Mouse (Mus musculus): ENCODE measurements around the gene Wdr45.
"Not testable (repeated sequence)": the region's sequence is repeated elsewhere in the genome, so short reads cannot be mapped to it uniquely, and the experiment has no call there.

Gene Wdr45

GRCm38 (mm10) chrX:7714135-7714899, at the start of gene Wdr45:
TSS of gene Wdr45 (plus strand) at chrX:7714333.
- DNase-seq (ENCODE audit: low read depth), result peak; percentile 94

GRCm38 (mm10) chrX:7664791-7665190, 49.3 kb upstream of the Wdr45 start:
- no peak for DNase-seq (ENCODE audit: low read depth)

- no peak for DNase-seq (ENCODE audit: low read depth)
These were observed 48.2 kb upstream of the Wdr45 start for GRCm38 (mm10) chrX:7665739-7666502.

GRCm38 (mm10) chrX:7670390-7670881, 43.7 kb upstream of the Wdr45 start:
- DNase-seq (ENCODE audit: low read depth), result peak; percentile 73

- peak; percentile 66 for DNase-seq (ENCODE audit: low read depth)
These were observed 43.1 kb upstream of the Wdr45 start, which contains the start of gene Plp2 for GRCm38 (mm10) chrX:7670921-7671623. TSS of gene Plp2 (minus strand) at chrX:7671390.

GRCm38 (mm10) chrX:7672739-7673138, 41.4 kb upstream of the Wdr45 start:
- peak; percentile 22 for DNase-seq (ENCODE audit: low read depth)

GRCm38 (mm10) chrX:7673578-7674281, 40.4 kb upstream of the Wdr45 start:
- peak; percentile 60 for DNase-seq (ENCODE audit: low read depth)

GRCm38 (mm10) chrX:7674284-7675000, 39.7 kb upstream of the Wdr45 start:
- DNase-seq (ENCODE audit: low read depth), result peak; percentile 51

GRCm38 (mm10) chrX:7675001-7675380, 39.1 kb upstream of the Wdr45 start:
- DNase-seq (ENCODE audit: low read depth), result peak; percentile 36

GRCm38 (mm10) chrX:7678986-7679385, 35.1 kb upstream of the Wdr45 start:
- DNase-seq (ENCODE audit: low read depth), result no peak

GRCm38 (mm10) chrX:7679405-7680056, 34.6 kb upstream of the Wdr45 start:
- DNase-seq (ENCODE audit: low read depth), result peak; percentile 93

GRCm38 (mm10) chrX:7680057-7680412, 34.1 kb upstream of the Wdr45 start:
- no peak for DNase-seq (ENCODE audit: low read depth)

- no peak for DNase-seq (ENCODE audit: low read depth)
These were observed 33.3 kb upstream of the Wdr45 start, which contains the start of gene Magix for GRCm38 (mm10) chrX:7680864-7681263. TSS of gene Magix (minus strand) at chrX:7681251.

GRCm38 (mm10) chrX:7688321-7688720, 25.8 kb upstream of the Wdr45 start:
- no peak for DNase-seq (ENCODE audit: low read depth)

GRCm38 (mm10) chrX:7690486-7690885, 23.6 kb upstream of the Wdr45 start:
- no peak for DNase-seq (ENCODE audit: low read depth)

- peak; percentile 83 for DNase-seq (ENCODE audit: low read depth)
These were observed 21.3 kb upstream of the Wdr45 start for GRCm38 (mm10) chrX:7692862-7693261.

GRCm38 (mm10) chrX:7696520-7696919, 17.6 kb upstream of the Wdr45 start:
- no peak for DNase-seq (ENCODE audit: low read depth)

GRCm38 (mm10) chrX:7696954-7697381, 17.2 kb upstream of the Wdr45 start, which contains the start of gene Gpkow:
TSS of gene Gpkow (plus strand) at chrX:7697131.
- peak; percentile 91 for DNase-seq (ENCODE audit: low read depth)

GRCm38 (mm10) chrX:7713764-7714134, 384 bp upstream of the Wdr45 start:
- not testable (repeated sequence) for DNase-seq (ENCODE audit: low read depth)

GRCm38 (mm10) chrX:7716058-7716457, 1.9 kb downstream of the Wdr45 start:
- peak; percentile 55 for DNase-seq (ENCODE audit: low read depth)

Data from induced T-regulatory cell, adult 2 months (primary cell).